Mouse (Mus musculus): Measurements from ENCODE around the gene Ctsd.

- no peak for TF ChIP-seq RAD21 (IDR thresholded peaks at IDR 0.05; ENCODE audit: low read depth, low read length)
- TF ChIP-seq ZKSCAN1 (IDR thresholded peaks at IDR 0.05; ENCODE audit: borderline replicate concordance, low read depth, low read length): no peak
- no peak for TF ChIP-seq EP300 (IDR thresholded peaks at IDR 0.05; ENCODE audit: low read length)
- TF ChIP-seq ELF1 (IDR thresholded peaks at IDR 0.05; ENCODE audit: low read depth, low read length): no peak
- no peak for TF ChIP-seq MAFK (IDR thresholded peaks at IDR 0.05; ENCODE audit: insufficient replicate concordance, low read length)
- no peak for TF ChIP-seq CTCF (conservative IDR thresholded peaks at IDR 0.05 in 1 of 2, IDR thresholded peaks at IDR 0.05 in 1 of 2; ENCODE audit: low read depth in 2 of 2, low read length in 2 of 2)
- no peak for TF ChIP-seq TCF12 (IDR thresholded peaks at IDR 0.05; ENCODE audit: low read depth, low read length)
These were observed 30.2 kb upstream of the Ctsd start for GRCm38 (mm10) chr7:142418027-142418426.

Measured in CH12.LX (cell line).